Mouse (Mus musculus) MEL (cell line): ENCODE data around the gene Gm8773. TPM values are rescaled to one million over a fixed set of nuclear protein-coding genes. Genes with fewer than 3 reads are reported as not detected.

Experiments used
- DNase-seq: peaks from one replicate; pipeline ENCODE4 v3.0.0; 2011; ENCODE audit warnings: low read depth, low spot score
- H3K27ac ChIP-seq: 2 replicates; pipeline ENCODE4 v1.5.1; 2012; ENCODE audit warnings: low read depth, mild to moderate bottlenecking, control low read depth, low read length, moderate library complexity; ENCODE audit not compliant: control insufficient read depth
- H3K27me3 ChIP-seq, 2 experiments: fragments of 150-350 bp in 1 of 2; sonication (generic) in 1 of 2; 2 replicates each; pipeline ENCODE4 v1.6.1; 2012; ENCODE audit warnings: low read length in 2 of 2, mild to moderate bottlenecking in 2 of 2, improper control_type of control experiment in 1 of 2, moderate library complexity in 1 of 2; ENCODE audit not compliant: insufficient read depth in 2 of 2, control insufficient read depth in 1 of 2
- H3K36me3 ChIP-seq, 2 experiments: 2 replicates each; pipeline ENCODE4 v1.6.1; 2012 to 2014; ENCODE audit warnings: low read length in 2 of 2, improper control_type of control experiment in 1 of 2, inconsistent platforms in 1 of 2, mild to moderate bottlenecking in 1 of 2; ENCODE audit not compliant: insufficient read depth in 2 of 2, control insufficient read depth in 1 of 2
- H3K4me1 ChIP-seq, 2 experiments: fragments of 150-350 bp in 1 of 2; sonication (generic) in 1 of 2; 2 replicates each; pipeline ENCODE4 v1.6.1; 2012; ENCODE audit warnings: low read length in 2 of 2, improper control_type of control experiment in 1 of 2, mild to moderate bottlenecking in 1 of 2; ENCODE audit not compliant: insufficient read depth in 2 of 2, control insufficient read depth in 1 of 2
- H3K4me3 ChIP-seq, 2 experiments: fragments of 150-350 bp in 1 of 2; sonication (generic) in 1 of 2; 2 replicates each; pipeline ENCODE4 v1.5.1; 2012; ENCODE audit warnings: low read depth in 2 of 2, low read length in 2 of 2, mild to moderate bottlenecking in 2 of 2, moderate library complexity in 2 of 2, control low read depth in 1 of 2, improper control_type of control experiment in 1 of 2; ENCODE audit not compliant: control insufficient read depth in 1 of 2, insufficient read depth in 1 of 2
- H3K79me2 ChIP-seq: 2 replicates; pipeline ENCODE4 v1.6.1; 2012; ENCODE audit warnings: mild to moderate bottlenecking, low read length, moderate library complexity; ENCODE audit not compliant: control insufficient read depth, poor library complexity, insufficient read depth
- H3K9ac ChIP-seq: 2 replicates; pipeline ENCODE4 v1.6.1; 2012; ENCODE audit warnings: low read depth, mild to moderate bottlenecking, control low read depth, low read length, moderate library complexity; ENCODE audit not compliant: control insufficient read depth, poor library complexity, severe bottlenecking
- H3K9me3 ChIP-seq: fragments of 150-350 bp; sonication (generic); replicated peaks from 2 replicates; pipeline ENCODE4 v1.6.1; 2012; ENCODE audit warnings: mild to moderate bottlenecking, low read length, improper control_type of control experiment, moderate library complexity; ENCODE audit not compliant: insufficient read depth
- CTCF ChIP-seq, 3 experiments: IDR thresholded peaks in 2 of 3; conservative IDR thresholded peaks in 1 of 3; 2 replicates each; pipeline ENCODE4 v1.5.1; 2011 to 2012; ENCODE audit warnings: low read length in 3 of 3, low read depth in 2 of 3, mild to moderate bottlenecking in 2 of 3, improper control_type of control experiment in 1 of 3, inconsistent platforms in 1 of 3, mixed read lengths in 1 of 3, moderate library complexity in 1 of 3; ENCODE audit not compliant: control insufficient read depth in 1 of 3, insufficient read depth in 1 of 3, poor library complexity in 1 of 3, severe bottlenecking in 1 of 3
- GABPA ChIP-seq: IDR thresholded peaks from 2 replicates; pipeline ENCODE4 v1.6.1; 2012; ENCODE audit warnings: low read depth, mild to moderate bottlenecking, inconsistent platforms, low read length, improper control_type of control experiment, moderate library complexity
- HCFC1 ChIP-seq: IDR thresholded peaks from 2 replicates; pipeline ENCODE4 v1.6.1; 2012; ENCODE audit warnings: low read depth, mild to moderate bottlenecking, inconsistent platforms, low read length, improper control_type of control experiment, moderate library complexity
- MEF2A ChIP-seq: IDR thresholded peaks from 2 replicates; pipeline ENCODE4 v1.6.1; 2014; ENCODE audit warnings: low read depth, mild to moderate bottlenecking, inconsistent platforms, low read length, improper control_type of control experiment; ENCODE audit not compliant: poor library complexity, insufficient replicate concordance, severe bottlenecking; ENCODE audit errors: extremely low read depth
- NELFE ChIP-seq: IDR thresholded peaks from 2 replicates; pipeline ENCODE4 v1.6.1; 2011; ENCODE audit warnings: low read depth, low read length, improper control_type of control experiment
- POLR2AphosphoS2 ChIP-seq: IDR thresholded peaks from 2 replicates; pipeline ENCODE4 v1.6.1; 2011; ENCODE audit warnings: low read length, improper control_type of control experiment
- POLR2AphosphoS5 ChIP-seq: IDR thresholded peaks from 2 replicates; pipeline ENCODE4 v1.6.1; 2012; ENCODE audit warnings: low read depth, borderline replicate concordance, mild to moderate bottlenecking, inconsistent platforms, low read length, moderate library complexity, mixed read lengths
- TBP ChIP-seq: IDR thresholded peaks from 2 replicates; pipeline ENCODE4 v1.8.0; 2011; ENCODE audit warnings: low read depth, low read length, improper control_type of control experiment
- USF1 ChIP-seq: IDR thresholded peaks from 2 replicates; pipeline ENCODE4 v1.6.1; 2014; ENCODE audit warnings: low read depth, mild to moderate bottlenecking, inconsistent platforms, low read length, improper control_type of control experiment, moderate library complexity
- ZNF384 ChIP-seq: IDR thresholded peaks from 2 replicates; pipeline ENCODE4 v1.6.1; 2012; ENCODE audit warnings: low read depth, mild to moderate bottlenecking, inconsistent platforms, low read length, improper control_type of control experiment
- polyA plus RNA-seq, 2 experiments: library from polyadenylated mRNA; stranded (reverse) in 1 of 2; unstranded in 1 of 2; fragments of >175 nt in 1 of 2; fragments of >200 nt in 1 of 2; gene quantifications; 2 replicates each; pipeline versions ENCODE4 v1.2.1 to v1.2.4; 2012; ENCODE audit warnings: low replicate concordance in 2 of 2, low read depth in 1 of 2; ENCODE audit not compliant: insufficient read length in 2 of 2, insufficient read depth in 1 of 2, missing spikeins in 1 of 2
- total RNA-seq: library from RNA; depleted of rRNA; stranded (reverse); fragments of 300-350 nt; gene quantifications from 2 replicates; pipeline ENCODE4 v1.2.3, GENCODE M21; 2012

Gm8773 gene
- total and polyA plus RNA-seq, 3 experiments, result not detected

- no peak for TF ChIP-seq HCFC1
- Histone ChIP-seq H3K9me3 (no peaks in the 10 kb centered on the region), H3K79me2 (no peaks in the 10 kb centered on the region), H3K4me3 (no peak within 1 kb of the TSS), H3K36me3 (no peaks in the 10 kb centered on the region), H3K27ac (no peak within 1 kb of the TSS), H3K4me1 (no peaks in the 10 kb centered on the region), H3K27me3 (no peaks in the 10 kb centered on the region), H3K9ac (no peak within 1 kb of the TSS)
- DNase-seq, result no peak
Measured at GRCm38 (mm10) chr5:5559079-5559740, 14.4 kb upstream of the Gm8773 start, which contains the start of gene Gtpbp10. Gtpbp10 (minus strand) TSS chr5:5559538.

GRCm38 (mm10) chr5:5559798-5560197 is 13.8 kb upstream of the Gm8773 start:
- Histone ChIP-seq H3K79me2 (no peaks in the 10 kb centered on the region), H3K4me1 (no peaks in the 10 kb centered on the region), H3K9ac (no peak overlapping the region), H3K4me3 (no peak overlapping the region), H3K27ac (no peak overlapping the region), H3K9me3 (no peaks in the 10 kb centered on the region), H3K36me3 (no peaks in the 10 kb centered on the region), H3K27me3 (no peaks in the 10 kb centered on the region)
- no peak for DNase-seq
- TF ChIP-seq POLR2AphosphoS5 (no peak), POLR2AphosphoS2 (no peak), TBP (no peak), ZNF384 (no peak)

- TF ChIP-seq NELFE (no peak), GABPA (no peak), MEF2A (no peak), CTCF (IDR thresholded peaks at IDR 0.05 in 2 of 3, conservative IDR thresholded peaks at IDR 0.05 in 1 of 3; ENCODE audit: control insufficient read depth in 1 of 3, insufficient read depth in 1 of 3, low read depth in 2 of 3, low read length in 3 of 3, poor library complexity in 1 of 3, severe bottlenecking in 1 of 3) (peak in 1 of 3 experiments; percentile 1; a peak in 1 of 6 replicates), USF1 (no peak), POLR2AphosphoS2 (no peak)
- no peaks in the 10 kb centered on the region for H3K4me1 ChIP-seq
- no peaks in the 10 kb centered on the region for H3K36me3 ChIP-seq
- H3K4me3 ChIP-seq, result no peak overlapping the region
- H3K9me3 ChIP-seq, result no peaks in the 10 kb centered on the region
- no peaks in the 10 kb centered on the region for H3K27me3 ChIP-seq
- no peak overlapping the region for H3K27ac ChIP-seq
- no peaks in the 10 kb centered on the region for H3K79me2 ChIP-seq
- no peak overlapping the region for H3K9ac ChIP-seq
- peak; percentile 5 for DNase-seq
Measured at GRCm38 (mm10) chr5:5561041-5561706, 12.4 kb upstream of the Gm8773 start.
